8 mouse cellular contexts compared by ENCODE assay signal in genomic region chr1:174040523-174041177, GRCm38 (mm10). TPM values are rescaled to one million over a fixed set of nuclear protein-coding genes. Genes with fewer than 3 reads are reported as not detected.
DNase-seq lines count a peak whose midpoint lies in the region; ATAC-seq lines count a peak whose summit lies in the region.

Gene Olfr433 (plus strand): TSS chr1:174040705.

- peak; percentile 17 to 22 for DNase-seq in frontal cortex, postnatal 36 days (ENCODE audit: low spot score in 2 of 2)
- DNase-seq in frontal cortex, postnatal 14 days (ENCODE audit: low spot score in 2 of 2): no peak
- DNase-seq in urinary bladder, postnatal 25 days (ENCODE audit: low spot score): peak; percentile 48
- DNase-seq in urinary bladder, postnatal 10 days (ENCODE audit: low spot score): no peak
- DNase-seq in kidney, adult 9 months: peak; percentile 52
- DNase-seq in natural killer cell, adult 2 months (ENCODE audit: low spot score in 2 of 2): peak; percentile 22 to 49
- no peak for DNase-seq in forebrain, embryonic 10.5 days (ENCODE audit: extremely low spot score, low spot score)

- ATAC-seq in midbrain, embryonic 15.5 days (replicated peaks): no peak

- no peak within 1 kb of the TSS for H3K27ac ChIP-seq in forebrain, embryonic 10.5 days
- H3K27ac ChIP-seq in midbrain, embryonic 15.5 days: no peak within 1 kb of the TSS

- no peaks in the 10 kb centered on the region for H3K9me3 ChIP-seq in forebrain, embryonic 10.5 days
- H3K9me3 ChIP-seq in midbrain, embryonic 15.5 days: no peaks in the 10 kb centered on the region

- no peaks in the 10 kb centered on the region for H3K27me3 ChIP-seq in forebrain, embryonic 10.5 days (ENCODE audit: poor library complexity, severe bottlenecking)
- no peaks in the 10 kb centered on the region for H3K27me3 ChIP-seq in midbrain, embryonic 15.5 days (replicated peaks)

- no peaks in the 10 kb centered on the region for H3K36me3 ChIP-seq in forebrain, embryonic 10.5 days (replicated peaks)
- no peaks in the 10 kb centered on the region for H3K36me3 ChIP-seq in midbrain, embryonic 15.5 days (replicated peaks)

- WGBS in forebrain, embryonic 10.5 days: 91% methylated on average over 7 of the region's 7 CpGs
- 87% methylated on average over 7 of the region's 7 CpGs for WGBS in midbrain, embryonic 15.5 days

- no peaks in the 10 kb centered on the region for H3K4me1 ChIP-seq in forebrain, embryonic 10.5 days
- no peaks in the 10 kb centered on the region for H3K4me1 ChIP-seq in midbrain, embryonic 15.5 days

- no peak within 1 kb of the TSS for H3K4me2 ChIP-seq in midbrain, embryonic 15.5 days

- H3K9ac ChIP-seq in midbrain, embryonic 15.5 days: no peak within 1 kb of the TSS

- no peak within 1 kb of the TSS for H3K4me3 ChIP-seq in forebrain, embryonic 10.5 days
- H3K4me3 ChIP-seq in midbrain, embryonic 15.5 days: no peak within 1 kb of the TSS

RNA-seq across cellular contexts. Expression of gene Olfr433, which starts in this region (rescaled TPM):
- polyA plus RNA-seq in forebrain, embryonic 10.5 days (2016; fragmentation: Nextera tagmentation; extraction: Ambion mirVana): not detected in 2 replicates
- not detected in 2 replicates for polyA plus RNA-seq in midbrain, embryonic 15.5 days (2015; fragmentation: Nextera tagmentation; extraction: Ambion mirVana)

Comparison
In these comparisons a context has a peak if more than half of its experiments do, and no peak if none do; other contexts are left out.
1. DNase-seq: peak in frontal cortex, postnatal 36 days (2 of 2), urinary bladder, postnatal 25 days (single experiment), kidney, adult 9 months (single experiment) and natural killer cell, adult 2 months (2 of 2); none in frontal cortex, postnatal 14 days (0 of 2), urinary bladder, postnatal 10 days (single experiment) and forebrain, embryonic 10.5 days (single experiment).